Mouse (Mus musculus) ES-Bruce4 (cell line): Measurements from ENCODE around the gene Tmem120a. TPM values are rescaled to one million over a fixed set of nuclear protein-coding genes. Genes with fewer than 3 reads are reported as not detected.

Source experiments
- H3K27ac ChIP-seq: 2 replicates; pipeline ENCODE4 v1.5.1; 2012; ENCODE audit warnings: low read length, inconsistent platforms; ENCODE audit not compliant: insufficient read depth
- H3K27me3 ChIP-seq: 2 replicates; pipeline ENCODE4 v1.6.1; 2012; ENCODE audit warnings: mild to moderate bottlenecking, low read length, inconsistent platforms; ENCODE audit not compliant: control insufficient read depth, poor library complexity, insufficient read depth, severe bottlenecking
- H3K36me3 ChIP-seq: 2 replicates; pipeline ENCODE4 v1.6.1; 2012; ENCODE audit warnings: inconsistent platforms, mild to moderate bottlenecking, low read length, moderate library complexity; ENCODE audit not compliant: control insufficient read depth, poor library complexity, insufficient read depth, severe bottlenecking
- H3K4me1 ChIP-seq: one replicate; pipeline ENCODE4 v1.8.1; 2011; ENCODE audit warnings: low read length; ENCODE audit not compliant: control insufficient read depth, insufficient read depth
- H3K4me3 ChIP-seq: 2 replicates; pipeline ENCODE4 v1.5.1; 2011; ENCODE audit warnings: low read depth, mild to moderate bottlenecking, low read length
- H3K9ac ChIP-seq: 2 replicates; pipeline ENCODE4 v1.6.1; 2012; ENCODE audit warnings: low read depth, mild to moderate bottlenecking, inconsistent platforms; ENCODE audit not compliant: poor library complexity, severe bottlenecking
- H3K9me3 ChIP-seq: replicated peaks from 2 replicates; pipeline ENCODE4 v1.6.1; 2012; ENCODE audit warnings: mild to moderate bottlenecking, low read length, inconsistent platforms; ENCODE audit not compliant: control insufficient read depth, poor library complexity, insufficient read depth, severe bottlenecking
- CTCF ChIP-seq: IDR thresholded peaks from one replicate; pipeline ENCODE4 v1.8.1; 2011; ENCODE audit warnings: low read depth, low read length
- EP300 ChIP-seq: IDR thresholded peaks from 2 replicates; pipeline ENCODE4 v1.6.1; 2011; ENCODE audit warnings: low read depth, low read length; ENCODE audit not compliant: insufficient read depth
- POLR2A ChIP-seq: IDR thresholded peaks from one replicate; pipeline ENCODE4 v1.8.1; 2011; ENCODE audit warnings: low read length; ENCODE audit not compliant: insufficient read depth
- polyA plus RNA-seq: library from polyadenylated mRNA; stranded (reverse); fragments of >200 nt; gene quantifications from 2 replicates; pipeline ENCODE4 v1.2.4, GENCODE M21; 2011; ENCODE audit warnings: low read depth; ENCODE audit not compliant: missing spikeins, insufficient read depth, insufficient read length

The Tmem120a gene
- polyA plus RNA-seq, 1 experiment = 63.7 TPM

GRCm38 (mm10) chr5:135751041-135751440 lies 6.8 kb upstream of the Tmem120a start:
- no peak overlapping the region for H3K4me3 ChIP-seq
- no peak overlapping the region for H3K9ac ChIP-seq
- no peak for TF ChIP-seq CTCF
- no peak for TF ChIP-seq EP300
- TF ChIP-seq POLR2A = no peak
- H3K27ac ChIP-seq = no peak overlapping the region
- no peaks in the 10 kb centered on the region for H3K27me3 ChIP-seq
- H3K9me3 ChIP-seq = no peaks in the 10 kb centered on the region
- H3K4me1 ChIP-seq = no peaks in the 10 kb centered on the region
- H3K36me3 ChIP-seq = no peaks in the 10 kb centered on the region

DNA sequence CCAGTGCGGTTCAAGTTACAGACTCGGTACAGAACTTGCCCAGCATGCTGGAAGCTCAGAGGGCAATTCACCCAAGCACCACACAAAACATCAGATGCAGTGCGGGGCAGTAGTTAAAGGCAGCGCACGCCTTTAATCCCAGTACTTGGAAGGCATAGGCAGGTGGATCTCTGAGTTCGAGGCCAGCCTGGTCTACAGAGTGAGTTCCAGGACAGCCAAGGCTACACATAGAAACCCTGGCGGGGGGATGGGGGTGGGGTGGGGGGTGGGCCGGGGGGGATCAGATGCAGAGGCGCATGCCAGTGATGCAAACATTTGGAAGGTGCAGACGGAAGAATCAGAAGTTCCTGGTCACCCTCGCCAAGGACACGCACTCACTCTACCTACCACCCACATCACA lies 494 bp upstream of the Tmem120a start:
- TF ChIP-seq POLR2A (no peak), CTCF (no peak), EP300 (no peak)
- H3K27ac ChIP-seq = peak overlapping the region; percentile 12; the same call in 1 of the 2 replicates
- H3K36me3 ChIP-seq = no peaks in the 10 kb centered on the region
- H3K9ac ChIP-seq = peak overlapping the region; percentile 17; the same call in 1 of the 2 replicates
- H3K27me3 ChIP-seq = no peaks in the 10 kb centered on the region
- peak overlapping the region; percentile 48 for H3K4me3 ChIP-seq
- no peaks in the 10 kb centered on the region for H3K9me3 ChIP-seq
- peaks cover 2% of the 10 kb centered on the region for H3K4me1 ChIP-seq

DNA sequence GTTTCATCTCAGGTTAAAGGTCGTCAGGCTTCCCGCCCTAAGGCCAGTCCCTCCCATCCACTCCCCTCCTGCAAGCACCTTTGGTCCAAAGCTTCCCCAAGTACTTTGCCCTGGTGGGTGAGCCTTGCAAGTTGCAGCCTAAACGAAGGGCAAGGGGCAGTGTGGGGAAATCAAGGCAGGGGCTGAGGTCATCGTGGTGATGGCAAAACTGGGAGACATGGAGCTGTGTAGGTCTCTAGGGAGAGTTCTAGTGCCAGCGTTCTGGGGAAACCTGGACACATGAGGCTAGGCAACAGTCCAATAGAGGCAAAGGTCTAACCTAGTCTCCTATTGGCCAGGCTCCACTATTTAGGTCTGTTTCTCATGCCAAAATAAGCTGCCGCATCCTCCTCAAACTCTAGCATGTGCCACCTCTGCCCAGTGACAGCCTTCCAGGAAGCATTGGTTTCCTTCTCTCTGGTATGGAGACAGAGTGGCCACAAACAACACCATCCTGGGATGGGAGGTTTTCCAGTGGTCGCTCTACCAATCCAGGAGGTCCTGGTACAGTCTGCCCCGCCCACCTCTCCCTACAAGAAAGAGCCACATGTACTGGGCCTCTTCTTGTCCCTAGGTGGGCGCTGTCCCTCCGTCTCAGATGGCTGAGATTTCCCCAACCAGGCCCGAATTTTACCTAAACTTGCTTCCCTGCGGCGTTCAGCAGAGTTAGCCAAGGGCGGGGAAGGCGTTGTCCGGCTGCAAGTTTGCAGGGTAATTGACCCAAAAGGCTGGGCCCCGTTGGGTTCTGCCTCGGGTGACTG lies 1.1 kb downstream of the Tmem120a start:
- TF ChIP-seq EP300 = no peak
- TF ChIP-seq POLR2A = no peak
- no peak for TF ChIP-seq CTCF
- H3K9ac ChIP-seq = peak overlapping the region; percentile 79
- H3K4me3 ChIP-seq = peak overlapping the region; percentile 88
- H3K9me3 ChIP-seq = no peaks in the 10 kb centered on the region
- H3K36me3 ChIP-seq = no peaks in the 10 kb centered on the region
- H3K27ac ChIP-seq = no peak overlapping the region
- no peaks in the 10 kb centered on the region for H3K27me3 ChIP-seq
- H3K4me1 ChIP-seq = peaks cover 2% of the 10 kb centered on the region

DNA sequence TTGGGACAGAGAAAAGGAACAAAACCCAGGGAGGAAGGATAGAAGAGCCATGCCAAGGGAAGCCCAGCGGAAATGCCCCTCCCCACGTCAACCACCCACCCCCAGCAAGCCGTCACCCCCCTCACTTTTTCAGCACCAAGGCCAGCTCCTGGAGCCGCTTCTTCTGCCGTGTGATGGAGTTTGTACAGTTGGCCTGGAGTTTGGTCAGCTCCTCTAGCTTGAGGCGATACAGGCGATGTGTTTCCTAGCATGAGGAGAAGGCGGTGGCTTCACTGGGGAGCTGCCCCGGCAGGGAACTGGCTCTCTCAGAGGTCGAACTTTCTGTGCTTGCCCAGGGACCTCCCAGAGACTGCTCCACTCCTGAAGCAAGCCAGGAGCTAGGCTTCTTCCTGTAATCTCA lies 2.1 kb downstream of the Tmem120a start:
- peaks cover 2% of the 10 kb centered on the region for H3K4me1 ChIP-seq
- TF ChIP-seq EP300 = 0 out of 2 replicates have a peak, but pooled peaks have one; percentile 23
- TF ChIP-seq POLR2A = no peak

DNA sequence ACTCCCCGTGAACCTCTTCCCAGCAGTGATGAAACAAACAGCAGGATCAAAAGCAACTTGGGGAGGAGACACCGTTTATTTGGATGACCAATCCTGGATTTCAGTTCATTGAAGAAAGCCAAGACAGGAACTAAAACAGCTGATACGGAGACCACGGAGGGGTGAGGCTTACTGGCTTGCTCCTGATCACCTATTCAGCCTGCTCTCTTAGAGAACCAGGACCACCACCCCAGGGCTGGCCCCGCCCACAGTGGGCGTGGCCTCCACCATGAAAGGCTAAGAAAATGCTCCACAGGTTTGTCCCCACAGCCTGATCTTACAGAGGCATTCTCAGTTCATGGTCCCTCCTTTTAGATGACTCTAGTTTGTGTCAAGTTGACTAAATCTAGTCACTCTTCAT lies 6.0 kb downstream of the Tmem120a start:
- 0 out of 2 replicates have a peak overlapping the region, but pooled peaks have one; percentile 6 for H3K27ac ChIP-seq

More for the DNA sequence above, 2.1 kb downstream of the Tmem120a start:
- Histone ChIP-seq H3K9me3 (no peaks in the 10 kb centered on the region), H3K9ac (no peak overlapping the region), H3K36me3 (no peaks in the 10 kb centered on the region), H3K27me3 (no peaks in the 10 kb centered on the region), H3K27ac (no peak overlapping the region), H3K4me3 (no peak overlapping the region)

DNA sequence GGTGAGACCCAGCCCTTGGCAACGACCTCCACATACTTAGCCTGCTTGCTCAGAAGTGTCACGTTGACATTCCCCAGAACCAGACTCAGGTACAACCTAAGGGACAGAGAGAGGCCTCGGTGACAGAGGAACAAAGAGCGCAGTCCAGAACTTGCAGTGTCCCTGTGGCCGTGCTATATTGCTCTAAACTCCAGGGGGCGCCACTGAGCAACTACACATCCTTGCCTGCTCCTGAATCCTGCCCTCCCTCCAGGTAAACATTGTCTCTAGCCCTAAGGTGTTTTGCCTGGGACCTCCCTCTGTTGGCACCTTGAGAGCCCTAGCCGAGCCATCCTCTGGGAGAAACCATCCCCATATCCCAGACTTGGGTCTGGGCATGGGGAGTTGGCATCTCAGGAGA lies 7.1 kb downstream of the Tmem120a start:
- Histone ChIP-seq H3K27ac (no peak overlapping the region), H3K4me1 (peaks cover 8% of the 10 kb centered on the region), H3K27me3 (no peaks in the 10 kb centered on the region), H3K9me3 (no peaks in the 10 kb centered on the region), H3K9ac (no peak overlapping the region), H3K4me3 (no peak overlapping the region), H3K36me3 (0 out of 2 replicates have a peak, but pooled peaks cover 4% of the 10 kb centered on the region)
- TF ChIP-seq POLR2A (no peak), EP300 (no peak), CTCF (peak; percentile 85)

More for the DNA sequence above, 6.0 kb downstream of the Tmem120a start:
- Histone ChIP-seq H3K36me3 (0 out of 2 replicates have a peak, but pooled peaks cover 4% of the 10 kb centered on the region), H3K9ac (no peak overlapping the region), H3K9me3 (no peaks in the 10 kb centered on the region), H3K27me3 (no peaks in the 10 kb centered on the region), H3K4me1 (peaks cover 10% of the 10 kb centered on the region), H3K4me3 (no peak overlapping the region)
- TF ChIP-seq CTCF (no peak), POLR2A (no peak), EP300 (no peak)
